Mouse (Mus musculus): ENCODE results near the gene Mnx1. TPM values are rescaled to one million over a fixed set of nuclear protein-coding genes. Genes with fewer than 3 reads are reported as not detected.

The Mnx1 gene
- total RNA-seq, 2 experiments from 2014 or later = not detected

Other genes starting within 250 kb of the Mnx1 start
- gene Lmbr1, start 100.1 kb downstream of the Mnx1 start, total RNA-seq (2021) = 10 to 100 TPM; 29.4 to 31.7 TPM
- 10 to 100 TPM; 20.7 to 21.4 TPM for gene Nom1, start 43.8 kb downstream of the Mnx1 start, total RNA-seq (2021)
- gene Ube3c, start 90.8 kb upstream of the Mnx1 start, total RNA-seq (2021) = 10 to 100 TPM; 69.5 to 72.4 TPM

Measured in left cerebral cortex, postnatal 36 days (tissue).